Mouse (Mus musculus) midbrain, postnatal 0 days (tissue): ENCODE results near the gene Furin. TPM values are rescaled to one million over a fixed set of nuclear protein-coding genes. Genes with fewer than 3 reads are reported as not detected.

Source experiments
- ATAC-seq: fragments of 200-750 bp; cut with Nextera tagmentation; 2 replicates; pipeline ENCODE4 v1.8.0; 2017; ENCODE audit warnings: moderate number of reproducible peaks, mild to moderate bottlenecking, moderate TSS enrichment, moderate library complexity; ENCODE audit not compliant: low FRiP score
- DNase-seq: peaks from one replicate; pipeline ENCODE4 v3.0.0-alpha.2; 2015; ENCODE audit warnings: low spot score
- H3K27ac ChIP-seq: fragments of 300-500 bp; sonication (generic); 2 replicates; pipeline ENCODE4 v1.5.1; 2014; ENCODE audit warnings: low read depth, mild to moderate bottlenecking, low read length, mixed read lengths
- H3K27me3 ChIP-seq: fragments of 300-500 bp; sonication (generic); 2 replicates; pipeline ENCODE4 v1.6.1; 2014; ENCODE audit warnings: low read length, control low read depth, mixed read lengths; ENCODE audit not compliant: insufficient read depth
- H3K36me3 ChIP-seq: fragments of 300-500 bp; sonication (generic); 2 replicates; pipeline ENCODE4 v1.6.1; 2014; ENCODE audit warnings: low read length, control low read depth, mixed read lengths; ENCODE audit not compliant: insufficient read depth
- H3K4me1 ChIP-seq: fragments of 300-500 bp; sonication (generic); 2 replicates; pipeline ENCODE4 v1.6.1; 2014; ENCODE audit warnings: mild to moderate bottlenecking, control low read depth, antibody characterized with exemption, low read length, mixed read lengths; ENCODE audit not compliant: insufficient read depth
- H3K4me2 ChIP-seq: fragments of 300-500 bp; sonication (generic); 2 replicates; pipeline ENCODE4 v1.6.1; 2014; ENCODE audit warnings: low read depth, mild to moderate bottlenecking, low read length, mixed read lengths; ENCODE audit not compliant: poor library complexity, severe bottlenecking
- H3K4me3 ChIP-seq: fragments of 300-500 bp; sonication (generic); 2 replicates; pipeline ENCODE4 v1.5.1; 2014; ENCODE audit warnings: low read depth, mild to moderate bottlenecking, low read length, moderate library complexity
- H3K9ac ChIP-seq: fragments of 300-500 bp; sonication (generic); replicated peaks from 2 replicates; pipeline ENCODE4 v1.6.1; 2014; ENCODE audit warnings: mild to moderate bottlenecking, low read length, moderate library complexity, mixed read lengths; ENCODE audit not compliant: poor library complexity, severe bottlenecking
- H3K9me3 ChIP-seq: fragments of 300-500 bp; sonication (generic); 2 replicates; pipeline ENCODE4 v1.6.1; 2016; ENCODE audit warnings: low read length, control low read depth
- CTCF ChIP-seq: IDR thresholded peaks from 2 replicates; pipeline ENCODE4 v1.5.1; 2016; ENCODE audit warnings: antibody characterized with exemption, mild to moderate bottlenecking
- WGBS: fragments of 180-500 bp; shearing (Covaris S2); extraction: QIAGEN DNeasy Blood & Tissue Kit; methylation state at CpG from one replicate; pipeline ENCODE4 v1.1.7; 2014; 5-methylcytosine and 5-hydroxymethylcytosine counted together
- polyA plus RNA-seq: library from polyadenylated mRNA; unstranded; fragments of >200 nt; fragmentation: Nextera tagmentation; extraction: Ambion mirVana; gene quantifications from 2 replicates; pipeline ENCODE4 v1.2.1, GENCODE M21; 2015
- total RNA-seq: library from RNA; depleted of rRNA; stranded (reverse); fragments of >200 nt; gene quantifications from 2 replicates; pipeline ENCODE4 v1.2.3, GENCODE M21; 2014

The Furin gene
- total and polyA plus RNA-seq, 2 experiments from 2014 or later, result 6.0 to 16.6 TPM

DNA sequence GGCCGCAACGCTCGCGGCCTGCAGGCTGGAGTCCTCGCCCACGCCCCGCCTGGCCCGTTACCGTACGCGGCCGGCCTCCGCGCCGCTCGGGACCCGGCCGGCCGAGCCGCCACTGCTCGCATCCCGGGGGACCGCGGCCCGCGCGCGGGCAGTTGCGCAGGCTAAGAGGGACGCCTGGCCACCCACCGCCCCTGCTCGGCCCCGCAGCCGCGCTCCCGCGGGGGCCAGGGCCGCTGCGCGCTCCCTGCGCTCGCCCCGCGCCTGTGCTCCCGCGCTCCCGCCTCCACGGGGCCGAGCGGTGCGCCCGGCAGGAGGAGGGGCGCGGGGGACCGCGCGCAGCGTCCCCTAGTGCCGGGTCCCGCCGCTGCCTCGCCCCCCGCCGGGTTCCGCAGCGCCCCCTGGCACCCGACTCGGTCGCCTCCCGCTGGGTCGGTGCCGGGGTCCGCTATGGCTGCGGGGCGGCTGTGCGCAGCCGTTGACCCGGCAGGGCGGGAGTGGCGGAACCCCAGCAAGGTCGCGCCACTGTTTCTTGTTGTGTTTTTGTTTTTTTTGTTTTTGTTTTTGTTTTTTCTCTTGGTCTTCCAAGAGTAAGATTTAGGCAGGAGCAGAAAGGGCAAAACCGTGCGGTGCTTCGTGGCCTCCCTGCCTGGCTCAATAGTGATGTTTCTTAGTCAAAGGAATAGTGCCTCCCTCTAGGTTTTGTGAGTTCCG lies 34.0 kb downstream of the Furin start, which contains the start of gene Man2a2:
Gene Man2a2, minus strand, starts transcription at position 335 of the 711 bp plus-strand sequence.
- Histone ChIP-seq H3K9me3 (no peaks in the 10 kb centered on the region), H3K4me2 (peak within 1 kb of the TSS; percentile 76), H3K27me3 (no peaks in the 10 kb centered on the region), H3K4me1 (peaks cover 8% of the 10 kb centered on the region; the same call in 1 of the 2 replicates), H3K9ac (peak within 1 kb of the TSS; percentile 96), H3K27ac (peak within 1 kb of the TSS; percentile 81), H3K4me3 (peak within 1 kb of the TSS; percentile 92), H3K36me3 (peaks cover 23% of the 10 kb centered on the region)
- peak; percentile 85 for DNase-seq
- WGBS, result 1% methylated on average over 35 of the region's 86 CpGs
- TF ChIP-seq CTCF, result peak; percentile 69
- ATAC-seq, result peak; percentile 83

DNA sequence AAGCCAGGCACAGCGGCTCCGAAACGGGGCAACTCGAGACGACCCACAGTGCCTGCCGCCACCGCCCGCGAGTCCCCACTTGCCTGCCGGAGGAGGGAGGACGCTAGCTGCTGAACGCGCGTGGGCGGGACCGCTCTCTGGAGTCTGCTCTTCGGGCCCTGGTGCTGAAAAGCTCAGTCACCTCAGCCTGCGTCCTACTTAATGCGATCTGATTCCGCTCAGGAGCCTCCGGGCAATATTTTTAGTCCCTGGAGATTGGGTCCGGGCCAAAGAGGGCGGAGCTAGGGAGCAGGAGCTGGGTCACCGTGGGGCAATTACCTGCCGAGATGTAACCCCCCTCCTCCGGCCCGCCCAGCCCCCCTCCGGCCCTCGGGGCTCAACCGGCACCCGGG lies 34.6 kb downstream of the Furin start:
- peak overlapping the region; percentile 92 for H3K4me3 ChIP-seq

DNA sequence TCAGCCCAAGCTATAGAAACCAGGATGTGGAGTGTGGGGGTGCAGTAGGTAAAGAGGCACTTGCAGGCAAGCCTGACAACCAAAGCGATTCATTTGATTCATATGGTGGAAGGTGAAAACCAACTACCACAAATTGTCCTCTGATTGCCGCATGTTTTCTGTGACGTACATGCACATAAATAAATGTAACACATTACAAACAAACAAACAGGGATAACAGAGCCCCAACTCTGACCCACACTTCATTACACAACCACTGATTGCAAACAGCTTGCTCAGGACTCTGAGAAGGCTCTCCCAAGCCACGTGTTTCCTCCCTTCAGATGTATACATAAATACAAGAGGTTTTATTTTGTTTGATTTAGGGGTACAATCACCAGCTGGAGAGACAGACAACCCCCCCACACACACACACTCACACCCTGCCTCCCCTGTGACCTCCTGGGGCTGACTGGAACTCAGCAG lies 35.2 kb downstream of the Furin start:
- Histone ChIP-seq H3K4me1 (peaks cover 3% of the 10 kb centered on the region; the same call in 1 of the 2 replicates), H3K27me3 (no peaks in the 10 kb centered on the region), H3K9me3 (no peaks in the 10 kb centered on the region), H3K36me3 (peaks cover 25% of the 10 kb centered on the region), H3K4me2 (peak overlapping the region; percentile 76), H3K4me3 (peak overlapping the region; percentile 92), H3K27ac (peak overlapping the region; percentile 81; the same call in 1 of the 2 replicates), H3K9ac (peak overlapping the region; percentile 96)
- TF ChIP-seq CTCF, result no peak
- DNase-seq (no peak), ATAC-seq (no peak)
- WGBS, result 45% methylated on average over 4 of the region's 4 CpGs

More for the DNA sequence above, 34.6 kb downstream of the Furin start:
- Histone ChIP-seq H3K9me3 (no peaks in the 10 kb centered on the region), H3K27me3 (no peaks in the 10 kb centered on the region), H3K4me2 (peak overlapping the region; percentile 76), H3K27ac (peak overlapping the region; percentile 81), H3K9ac (peak overlapping the region; percentile 96), H3K4me1 (peaks cover 3% of the 10 kb centered on the region; the same call in 1 of the 2 replicates), H3K36me3 (peaks cover 25% of the 10 kb centered on the region)
- no peak for TF ChIP-seq CTCF
- under 1% methylated on average over 30 of the region's 31 CpGs for WGBS
- peak; percentile 61 for ATAC-seq
- DNase-seq, result peak; percentile 64

DNA sequence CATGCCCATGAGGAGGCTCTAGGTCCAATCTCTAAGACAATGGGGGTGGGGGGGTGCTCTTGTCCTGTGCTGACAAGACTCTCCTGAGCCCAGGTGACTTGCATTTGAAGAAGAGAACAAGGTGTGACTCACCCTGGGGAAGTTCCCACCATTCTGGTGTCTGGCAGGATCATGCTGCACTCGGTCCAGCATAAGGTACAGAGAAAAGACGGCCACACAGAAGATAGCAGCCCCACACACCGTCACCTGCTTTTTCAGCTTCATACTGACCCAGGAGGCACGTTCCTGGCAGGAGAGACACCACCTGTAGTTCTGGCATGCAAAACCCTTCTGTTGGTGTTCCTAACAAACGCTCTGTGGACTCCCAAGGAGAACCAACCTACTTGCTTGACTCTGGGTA lies 35.8 kb downstream of the Furin start:
- no peaks in the 10 kb centered on the region for H3K9me3 ChIP-seq
- peaks cover 3% of the 10 kb centered on the region; the same call in 1 of the 2 replicates for H3K4me1 ChIP-seq
- H3K9ac ChIP-seq, result 0 out of 2 replicates have a peak overlapping the region, but pooled peaks have one; percentile 96
- no peak for TF ChIP-seq CTCF
- 71% methylated on average over 5 of the region's 5 CpGs for WGBS
- peak overlapping the region; percentile 92 for H3K4me3 ChIP-seq
- no peak for ATAC-seq
- H3K4me2 ChIP-seq, result peak overlapping the region; percentile 76
- no peak for DNase-seq
- H3K27me3 ChIP-seq, result no peaks in the 10 kb centered on the region
- no peak overlapping the region for H3K27ac ChIP-seq
- H3K36me3 ChIP-seq, result peaks cover 29% of the 10 kb centered on the region

DNA sequence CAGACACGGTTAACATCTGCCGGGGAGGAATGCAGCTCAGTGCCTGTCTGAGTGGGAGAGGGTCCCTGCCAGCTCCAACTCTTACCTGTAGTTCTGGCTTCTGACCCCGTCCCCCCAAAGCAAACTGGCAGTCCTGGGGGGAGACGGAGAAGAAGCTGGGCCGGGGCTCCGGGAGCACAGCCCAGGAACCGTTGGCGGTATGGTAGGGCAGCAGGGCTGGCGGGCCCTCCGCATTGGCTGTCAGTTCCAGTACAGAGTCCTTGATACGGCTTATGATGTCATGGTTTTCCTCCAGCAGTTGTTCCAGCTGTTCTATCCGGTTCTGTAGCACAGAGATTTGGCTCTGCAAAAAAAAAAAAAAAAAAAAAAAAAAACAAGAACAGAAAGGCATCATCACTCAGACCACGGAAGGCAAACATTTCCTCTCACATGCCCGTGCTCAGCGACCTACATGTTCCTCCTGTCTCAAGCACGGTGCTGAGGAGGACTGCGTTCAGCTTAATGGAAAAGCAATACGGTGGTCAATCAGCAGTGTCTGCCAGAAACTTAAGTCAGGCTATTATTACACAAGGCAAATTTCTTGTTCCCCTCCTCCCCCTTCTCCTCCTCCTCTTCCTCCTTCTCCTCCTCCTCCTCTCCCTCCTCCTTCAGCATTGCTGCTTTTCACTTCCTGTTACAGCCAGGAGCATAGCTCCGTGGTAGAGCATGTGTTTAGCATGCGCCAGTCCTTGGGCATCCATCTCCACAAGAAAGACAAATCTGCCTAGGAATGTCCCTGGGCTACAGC lies 36.4 kb downstream of the Furin start:
- DNase-seq (no peak), ATAC-seq (no peak)
- H3K4me2 ChIP-seq, result peak overlapping the region; percentile 76
- H3K27ac ChIP-seq, result no peak overlapping the region
- no peak overlapping the region for H3K9ac ChIP-seq
- peaks cover 3% of the 10 kb centered on the region; the same call in 1 of the 2 replicates for H3K4me1 ChIP-seq
- 82% methylated on average over 20 of the region's 20 CpGs for WGBS
- H3K36me3 ChIP-seq, result peaks cover 35% of the 10 kb centered on the region
- no peaks in the 10 kb centered on the region for H3K9me3 ChIP-seq
- no peaks in the 10 kb centered on the region for H3K27me3 ChIP-seq
- TF ChIP-seq CTCF, result no peak
- peak overlapping the region; percentile 92; the same call in 1 of the 2 replicates for H3K4me3 ChIP-seq
